Mouse (Mus musculus) retina, embryonic 14.5 days (tissue): ENCODE measurements around the gene Wwc2.

Experiments
- DNase-seq: peaks from one replicate; pipeline ENCODE4 v3.0.0-alpha.2; 2015; ENCODE audit warnings: low spot score

Gene Wwc2

GRCm38 (mm10) chr8:47791986-47792385, 198.7 kb downstream of the Wwc2 start:
- DNase-seq = no peak

DNA sequence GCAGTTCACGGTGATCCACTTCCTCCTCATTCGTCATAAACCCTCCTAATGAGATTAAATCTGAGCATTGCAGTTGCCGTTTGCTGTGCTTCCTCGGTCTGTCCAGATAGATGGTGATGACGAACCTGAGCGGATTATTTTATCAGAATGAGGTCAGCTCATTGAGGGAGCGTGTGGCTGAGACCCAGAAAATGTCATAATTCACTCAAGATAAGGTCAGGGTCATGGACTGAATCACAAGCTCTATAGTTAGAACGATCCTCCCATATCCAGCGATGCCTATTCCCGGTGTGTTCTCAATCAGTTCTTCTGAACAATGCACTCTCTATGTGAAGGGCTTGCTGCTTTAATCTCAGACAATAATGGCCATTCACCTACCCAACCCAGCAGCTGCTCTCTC, 203.0 kb downstream of the Wwc2 start:
- DNase-seq = peak; percentile 49

- no peak for DNase-seq
Measured at GRCm38 (mm10) chr8:47786323-47786722, 204.4 kb downstream of the Wwc2 start.

DNA sequence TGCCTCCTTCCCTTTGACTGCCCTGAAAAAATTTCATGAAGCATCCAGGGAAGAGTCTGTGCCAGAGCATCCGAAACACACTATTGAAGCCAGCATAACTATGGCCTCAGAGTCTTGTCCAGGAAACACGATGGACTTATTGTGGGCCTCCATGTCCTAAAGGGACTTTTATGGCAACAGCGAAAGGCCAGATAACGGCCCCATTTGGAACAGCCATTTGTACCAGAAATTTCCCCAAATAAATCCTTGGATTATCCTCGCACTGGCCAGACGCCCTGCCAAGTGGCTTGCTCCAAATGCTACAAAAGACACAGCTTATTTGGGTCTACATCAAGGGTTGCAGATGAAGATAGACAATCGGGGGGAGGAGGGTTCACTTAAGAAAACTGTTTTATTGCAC, 206.3 kb downstream of the Wwc2 start:
- DNase-seq = no peak

- DNase-seq = no peak
Measured at GRCm38 (mm10) chr8:47783944-47784343, 206.8 kb downstream of the Wwc2 start.

GRCm38 (mm10) chr8:47783544-47783943, 207.2 kb downstream of the Wwc2 start:
- no peak for DNase-seq

DNA sequence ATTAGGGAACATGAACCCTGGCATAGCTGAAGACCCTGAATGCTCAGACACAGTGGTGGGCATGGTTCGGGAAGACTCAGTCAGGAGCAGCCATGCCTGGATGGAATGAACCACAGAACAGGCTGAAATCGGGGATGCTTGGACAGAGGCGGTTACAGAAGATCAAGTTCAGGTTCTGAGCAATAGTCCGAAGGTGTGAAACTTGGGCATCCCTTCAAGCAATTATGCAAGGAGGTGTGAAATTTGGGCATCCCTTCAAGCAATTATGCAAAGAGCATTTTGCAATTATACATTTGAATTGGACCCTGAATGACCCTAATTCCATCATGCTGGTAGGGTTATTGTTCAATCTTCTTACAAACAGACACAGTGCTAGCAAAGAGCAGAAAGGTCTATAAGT, 208.8 kb downstream of the Wwc2 start:
- DNase-seq = no peak

DNA sequence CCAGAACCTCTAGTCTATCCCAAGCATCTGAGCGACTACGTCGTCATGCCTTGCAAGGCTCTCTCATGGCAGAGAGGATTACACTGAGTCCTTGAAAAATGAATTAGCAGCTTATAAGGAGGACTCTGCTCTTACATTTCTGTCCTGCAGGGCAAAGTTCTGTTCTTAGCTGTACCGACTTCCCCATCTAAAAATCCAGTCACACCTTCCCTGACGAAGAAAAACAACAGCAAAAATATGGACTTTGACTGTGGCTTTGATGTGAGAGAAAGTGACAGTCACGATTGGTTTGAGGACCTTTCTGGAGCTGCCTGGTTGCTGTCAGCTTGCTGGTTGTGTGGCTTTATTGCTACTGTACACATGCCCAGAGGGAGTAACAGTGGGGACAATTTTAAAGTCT, 211.1 kb downstream of the Wwc2 start:
- DNase-seq = no peak

DNA sequence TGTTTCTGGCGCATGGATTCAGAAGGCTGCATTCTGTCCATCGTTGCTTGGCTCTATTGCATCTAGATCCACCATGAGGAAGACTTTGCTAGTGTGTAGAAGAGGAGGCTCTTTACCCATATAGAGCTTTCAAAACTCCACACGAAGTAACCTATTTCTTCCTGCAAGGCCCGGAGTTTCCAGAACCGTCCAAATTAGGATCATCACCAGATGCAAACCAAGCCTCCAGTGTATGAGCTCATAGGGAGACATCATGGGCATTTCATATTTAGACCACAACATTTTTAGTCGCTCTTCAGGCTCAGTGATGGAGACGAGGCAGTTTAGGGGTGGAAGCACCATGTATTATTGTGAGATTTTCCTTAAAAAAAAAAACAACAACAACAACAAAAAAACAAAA, 213.3 kb downstream of the Wwc2 start:
- DNase-seq = no peak
